Mouse (Mus musculus) E14TG2a.4 (cell line): ENCODE results near the gene Pip4p1.

ENCODE experiments used
- CTCF ChIP-seq: conservative IDR thresholded peaks from 2 replicates; pipeline ENCODE4 v1.5.1; 2014; ENCODE audit warnings: low read length
- NANOG ChIP-seq: IDR thresholded peaks from 2 replicates; pipeline ENCODE4 v1.6.1; 2014; ENCODE audit warnings: borderline replicate concordance, low read length, mixed read lengths
- POU5F1 ChIP-seq: IDR thresholded peaks from 2 replicates; pipeline ENCODE4 v1.6.1; 2014; ENCODE audit warnings: low read length, borderline replicate concordance

DNA sequence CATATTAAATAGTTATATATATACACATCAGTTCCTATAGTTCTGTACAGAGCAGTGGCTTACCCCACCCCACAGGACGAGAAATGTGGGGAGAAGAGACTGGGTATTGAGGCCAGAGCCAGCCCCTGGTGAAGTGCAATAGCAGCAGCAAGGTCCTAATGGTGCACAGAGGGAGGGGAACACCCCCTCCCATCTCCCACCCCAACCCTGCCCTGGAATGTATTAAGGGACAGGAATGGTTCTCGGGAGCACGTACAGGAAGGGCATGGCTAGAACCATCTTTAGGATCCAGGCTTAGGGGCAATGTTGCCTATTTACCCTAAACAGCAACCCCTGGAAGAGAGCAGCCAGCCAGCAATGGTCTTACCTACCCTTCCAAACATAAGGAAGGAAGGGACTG lies 3.3 kb downstream of the Pip4p1 start:
- TF ChIP-seq CTCF (no peak), NANOG (no peak), POU5F1 (no peak)
